In the genomic region with DNA sequence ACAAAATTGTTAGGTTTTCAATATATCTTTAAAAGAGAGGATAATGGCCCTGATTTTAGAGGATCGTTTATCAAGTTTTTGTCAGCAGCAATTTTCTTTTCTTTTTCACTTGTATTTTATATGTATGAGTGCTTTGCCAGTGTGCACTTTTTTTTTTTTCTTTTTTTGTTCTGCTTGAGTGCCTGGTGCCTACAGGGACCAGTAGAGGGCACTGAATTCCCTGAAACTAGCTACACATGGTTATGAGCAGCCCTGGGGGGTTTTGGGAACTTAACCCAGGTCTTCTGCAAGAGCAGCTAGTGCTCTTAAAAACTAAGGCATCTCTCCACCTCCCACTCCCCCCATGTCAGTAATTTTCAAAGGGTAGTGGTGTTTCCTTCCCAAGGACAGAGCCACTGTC, we compare ENCODE assay signal across 15 mouse cellular contexts.
A peak's percentile ranks its signal among the peaks of the same experiment; 100 is the strongest.
DNase-seq lines count a peak whose midpoint lies in the region; ATAC-seq and TF ChIP-seq lines count a peak whose summit lies in the region.
"Had no signal": no experiment of that assay in that cellular context is flagged by ENCODE, and none has a peak within 500 bp of the region (broad histone marks: within the 10 kb centered on the region; RNA-seq: fewer than 3 reads in every experiment).

No protein-coding gene starts in this region.

- H3K4me3 ChIP-seq in hindbrain, postnatal 0 days (ENCODE audit: low read length): no peak overlapping the region
- no peak overlapping the region for H3K4me3 ChIP-seq in hindbrain, embryonic 13.5 days
- no peak overlapping the region for H3K4me3 ChIP-seq in midbrain, postnatal 0 days (ENCODE audit: low read depth, low read length)
- H3K4me3 ChIP-seq in midbrain, embryonic 16.5 days (ENCODE audit: low read depth, low read length): no peak overlapping the region
- no peak overlapping the region for H3K4me3 ChIP-seq in embryonic facial prominence, embryonic 10.5 days
- H3K4me3 ChIP-seq: heart, embryonic 13.5 days; liver, embryonic 12.5 days; midbrain, embryonic 13.5 days; neural tube, embryonic 12.5 days had no signal

- peak; percentile 36 for TF ChIP-seq CTCF in hindbrain, postnatal 0 days (IDR thresholded peaks at IDR 0.05; ENCODE audit: low read depth)
- peak; percentile 48 for TF ChIP-seq CTCF in midbrain, postnatal 0 days (IDR thresholded peaks at IDR 0.05)

- no peaks in the 10 kb centered on the region for H3K36me3 ChIP-seq in hindbrain, postnatal 0 days (ENCODE audit: insufficient read depth, low read length)
- peaks cover 3% of the 10 kb centered on the region; the same call in 1 of the 2 replicates for H3K36me3 ChIP-seq in hindbrain, embryonic 13.5 days
- H3K36me3 ChIP-seq in midbrain, postnatal 0 days (ENCODE audit: insufficient read depth, low read length): peaks cover 3% of the 10 kb centered on the region; the same call in 1 of the 2 replicates
- H3K36me3 ChIP-seq in midbrain, embryonic 16.5 days (ENCODE audit: control insufficient read depth, insufficient read depth, low read length): no peaks in the 10 kb centered on the region
- no peaks in the 10 kb centered on the region for H3K36me3 ChIP-seq in embryonic facial prominence, embryonic 10.5 days (replicated peaks)
- H3K36me3 ChIP-seq: heart, embryonic 13.5 days; liver, embryonic 12.5 days; midbrain, embryonic 13.5 days; neural tube, embryonic 12.5 days had no signal

- WGBS in hindbrain, postnatal 0 days: 89% methylated on average over 1 of the region's 1 CpGs
- 82% methylated on average over 1 of the region's 1 CpGs for WGBS in hindbrain, embryonic 13.5 days
- 88% methylated on average over 1 of the region's 1 CpGs for WGBS in midbrain, postnatal 0 days
- WGBS in midbrain, embryonic 16.5 days: 80% methylated on average over 1 of the region's 1 CpGs
- 84% methylated on average over 1 of the region's 1 CpGs for WGBS in embryonic facial prominence, embryonic 10.5 days

- no peak overlapping the region for H3K4me2 ChIP-seq in hindbrain, postnatal 0 days (ENCODE audit: low read depth, low read length)
- no peak overlapping the region for H3K4me2 ChIP-seq in hindbrain, embryonic 13.5 days
- H3K4me2 ChIP-seq in midbrain, postnatal 0 days (ENCODE audit: low read depth, low read length, poor library complexity, severe bottlenecking): no peak overlapping the region
- H3K4me2 ChIP-seq in midbrain, embryonic 16.5 days (ENCODE audit: low read length): no peak overlapping the region
- H3K4me2 ChIP-seq: heart, embryonic 13.5 days; liver, embryonic 12.5 days; midbrain, embryonic 13.5 days; neural tube, embryonic 12.5 days had no signal

- no peak overlapping the region for H3K9ac ChIP-seq in hindbrain, postnatal 0 days (replicated peaks; ENCODE audit: low read length)
- H3K9ac ChIP-seq in hindbrain, embryonic 13.5 days: no peak overlapping the region
- no peak overlapping the region for H3K9ac ChIP-seq in midbrain, postnatal 0 days (replicated peaks; ENCODE audit: low read length, poor library complexity, severe bottlenecking)
- H3K9ac ChIP-seq in midbrain, embryonic 16.5 days (ENCODE audit: low read depth, low read length): no peak overlapping the region
- H3K9ac ChIP-seq: heart, embryonic 13.5 days; liver, embryonic 12.5 days; midbrain, embryonic 13.5 days; neural tube, embryonic 12.5 days had no signal

- peak; percentile 49 for DNase-seq in hindbrain, postnatal 0 days (ENCODE audit: low spot score)
- DNase-seq in midbrain, postnatal 0 days (ENCODE audit: low spot score): peak; percentile 35
- DNase-seq in embryonic facial prominence, embryonic 10.5 days (ENCODE audit: low spot score): peak; percentile 17
- no peak for DNase-seq in ovary, adult 18-20 months (ENCODE audit: low spot score)
- DNase-seq in thymus, postnatal 14 days: no peak
- DNase-seq: adrenal gland, postnatal 10 days; gastrocnemius, postnatal 10 days; lung, postnatal 4 days; right cerebral cortex, adult 18-20 months had no signal

- no peaks in the 10 kb centered on the region for H3K9me3 ChIP-seq in hindbrain, postnatal 0 days (ENCODE audit: low read length)
- 0 out of 2 replicates have a peak, but pooled peaks cover 6% of the 10 kb centered on the region for H3K9me3 ChIP-seq in hindbrain, embryonic 13.5 days
- H3K9me3 ChIP-seq in midbrain, postnatal 0 days (ENCODE audit: low read length): no peaks in the 10 kb centered on the region
- no peaks in the 10 kb centered on the region for H3K9me3 ChIP-seq in midbrain, embryonic 16.5 days (replicated peaks; ENCODE audit: control insufficient read depth, low read length, poor library complexity, severe bottlenecking)
- no peaks in the 10 kb centered on the region for H3K9me3 ChIP-seq in embryonic facial prominence, embryonic 10.5 days
- H3K9me3 ChIP-seq: midbrain, embryonic 13.5 days; neural tube, embryonic 12.5 days had no signal

- H3K27me3 ChIP-seq in hindbrain, postnatal 0 days (ENCODE audit: insufficient read depth, low read length): no peaks in the 10 kb centered on the region
- H3K27me3 ChIP-seq in hindbrain, embryonic 13.5 days: no peaks in the 10 kb centered on the region
- H3K27me3 ChIP-seq in midbrain, postnatal 0 days (ENCODE audit: insufficient read depth, low read length): no peaks in the 10 kb centered on the region
- H3K27me3 ChIP-seq in midbrain, embryonic 16.5 days (ENCODE audit: control insufficient read depth, insufficient read depth, low read depth, low read length): no peaks in the 10 kb centered on the region
- H3K27me3 ChIP-seq in embryonic facial prominence, embryonic 10.5 days (replicated peaks; ENCODE audit: low read depth, poor library complexity, severe bottlenecking): no peaks in the 10 kb centered on the region
- H3K27me3 ChIP-seq: heart, embryonic 13.5 days; liver, embryonic 12.5 days; midbrain, embryonic 13.5 days; neural tube, embryonic 12.5 days had no signal

- peaks cover 3% of the 10 kb centered on the region; the same call in 1 of the 2 replicates for H3K4me1 ChIP-seq in hindbrain, postnatal 0 days (ENCODE audit: insufficient read depth, low read length)
- peaks cover 15% of the 10 kb centered on the region for H3K4me1 ChIP-seq in hindbrain, embryonic 13.5 days (replicated peaks)
- peaks cover 3% of the 10 kb centered on the region; the same call in 1 of the 2 replicates for H3K4me1 ChIP-seq in midbrain, postnatal 0 days (ENCODE audit: insufficient read depth, low read length)
- peaks cover 10% of the 10 kb centered on the region; the same call in 1 of the 2 replicates for H3K4me1 ChIP-seq in midbrain, embryonic 16.5 days (ENCODE audit: control insufficient read depth, insufficient read depth, low read length)
- no peaks in the 10 kb centered on the region for H3K4me1 ChIP-seq in embryonic facial prominence, embryonic 10.5 days
- H3K4me1 ChIP-seq: liver, embryonic 12.5 days; midbrain, embryonic 13.5 days had no signal

- H3K27ac ChIP-seq in hindbrain, postnatal 0 days: no peak overlapping the region
- H3K27ac ChIP-seq in hindbrain, embryonic 13.5 days: no peak overlapping the region
- H3K27ac ChIP-seq in midbrain, postnatal 0 days (ENCODE audit: low read depth, low read length): no peak overlapping the region
- no peak overlapping the region for H3K27ac ChIP-seq in midbrain, embryonic 16.5 days (ENCODE audit: low read length)
- H3K27ac ChIP-seq in embryonic facial prominence, embryonic 10.5 days (replicated peaks): no peak overlapping the region
- H3K27ac ChIP-seq: heart, embryonic 13.5 days; liver, embryonic 12.5 days; midbrain, embryonic 13.5 days; neural tube, embryonic 12.5 days had no signal

- no peak for ATAC-seq in hindbrain, postnatal 0 days
- no peak for ATAC-seq in hindbrain, embryonic 13.5 days (ENCODE audit: low FRiP score)
- ATAC-seq in midbrain, postnatal 0 days (ENCODE audit: low FRiP score): no peak
- ATAC-seq in midbrain, embryonic 16.5 days: no peak
- ATAC-seq: liver, embryonic 12.5 days; midbrain, embryonic 13.5 days had no signal

Comparison
In these comparisons a context has a peak if more than half of its experiments do, and no peak if none do; other contexts are left out.
1. DNase-seq: peak in hindbrain, postnatal 0 days (single experiment), midbrain, postnatal 0 days (single experiment) and embryonic facial prominence, embryonic 10.5 days (single experiment); none in ovary, adult 18-20 months (single experiment) and thymus, postnatal 14 days (single experiment).